Mouse (Mus musculus) CD8-positive naive resting alpha-beta T cell, adult 2 months (primary cell): ENCODE data around the gene St14.
"Not testable (repeated sequence)": the region's sequence is repeated elsewhere in the genome, so short reads cannot be mapped to it uniquely, and the experiment has no call there.

Source experiments
- DNase-seq, 2 experiments: peaks; one replicate each; pipeline ENCODE4 v3.0.0; 2022; ENCODE audit warnings: low read depth in 2 of 2, low spot score in 2 of 2

St14 gene

GRCm38 (mm10) chr9:31086754-31087145 is 44.9 kb downstream of the St14 start:
- DNase-seq = no peak

DNA sequence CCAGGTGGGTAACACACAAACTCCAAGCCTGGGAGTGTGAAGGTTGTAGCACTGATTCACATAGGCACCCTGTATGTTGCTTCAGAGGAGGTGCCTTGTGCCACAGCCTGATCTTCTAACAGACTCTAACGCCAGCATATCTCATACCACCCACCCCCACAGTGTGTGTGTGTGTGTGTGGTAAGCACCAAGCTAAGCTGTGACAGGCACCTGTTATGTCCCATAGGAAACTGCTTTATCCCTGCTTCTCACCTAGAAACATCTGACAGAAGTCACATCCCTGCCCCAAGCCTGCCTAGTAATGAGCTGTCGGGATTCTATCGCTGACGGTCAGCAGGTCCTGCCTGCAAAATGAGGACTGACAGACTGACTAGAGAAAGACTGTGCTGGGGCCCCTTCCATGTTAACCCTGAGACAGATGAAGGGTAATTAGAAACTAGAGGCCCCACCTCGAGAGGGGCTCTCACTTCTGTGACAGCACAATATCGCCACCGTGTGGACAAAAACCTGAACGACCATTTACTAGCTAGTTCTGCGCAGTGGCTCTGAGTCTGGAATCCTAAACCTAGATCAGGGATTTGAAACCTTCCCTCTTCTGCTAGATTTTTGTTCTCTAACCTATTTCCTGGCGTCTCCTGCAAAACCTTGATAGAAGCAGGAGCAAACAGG is 45.4 kb downstream of the St14 start:
- peak; percentile 37 to 51 for DNase-seq

- DNase-seq = no peak
Observed at GRCm38 (mm10) chr9:31085556-31085955, 46.1 kb downstream of the St14 start.

GRCm38 (mm10) chr9:31082771-31083170 is 48.9 kb downstream of the St14 start:
- no peak for DNase-seq

GRCm38 (mm10) chr9:31082054-31082666 is 49.5 kb downstream of the St14 start:
- DNase-seq = peak; percentile 50 to 61

GRCm38 (mm10) chr9:31080726-31081125 is 50.9 kb downstream of the St14 start:
- no peak for DNase-seq

DNA sequence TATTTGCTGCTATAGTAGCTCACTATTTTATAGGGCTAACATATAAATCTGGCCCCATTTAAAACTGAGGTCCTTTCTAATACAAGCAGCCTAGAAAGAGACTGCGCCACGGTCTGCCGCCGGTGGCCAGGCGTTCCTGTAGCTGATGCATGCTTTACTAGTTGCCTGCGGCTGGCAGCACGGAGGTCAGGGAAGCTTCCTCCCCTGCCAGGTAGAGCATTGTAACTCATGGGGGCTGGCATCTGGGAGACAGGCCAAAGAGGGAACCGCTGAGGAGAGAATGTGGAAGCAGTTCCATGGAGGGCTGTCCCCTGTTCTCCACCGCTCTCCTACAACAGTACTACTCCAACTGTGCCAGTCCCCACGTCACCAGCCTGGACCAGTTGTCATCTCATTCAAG is 56.8 kb downstream of the St14 start:
- DNase-seq = no peak

DNA sequence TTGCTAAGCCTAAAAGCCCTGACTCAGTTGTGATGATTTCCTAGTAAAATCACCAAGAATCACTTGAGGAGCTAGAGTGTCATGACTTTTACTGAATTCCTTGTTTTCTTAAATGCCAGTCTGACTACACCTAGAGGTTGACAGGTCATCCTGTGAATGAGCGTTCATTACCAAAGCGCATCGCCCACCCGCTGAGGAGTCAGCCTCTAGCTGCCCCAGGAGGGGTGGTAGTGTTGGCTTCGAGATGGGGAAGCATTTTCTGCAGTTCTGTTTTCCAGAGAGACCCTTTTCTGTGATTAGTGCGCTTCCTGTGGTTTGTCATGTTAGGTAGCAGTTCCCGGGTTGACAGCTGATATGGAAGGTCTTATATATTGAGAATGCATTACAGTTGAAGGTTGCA is 57.9 kb downstream of the St14 start:
- no peak for DNase-seq

- DNase-seq = no peak
Observed at GRCm38 (mm10) chr9:31072256-31072655, 59.4 kb downstream of the St14 start.

DNA sequence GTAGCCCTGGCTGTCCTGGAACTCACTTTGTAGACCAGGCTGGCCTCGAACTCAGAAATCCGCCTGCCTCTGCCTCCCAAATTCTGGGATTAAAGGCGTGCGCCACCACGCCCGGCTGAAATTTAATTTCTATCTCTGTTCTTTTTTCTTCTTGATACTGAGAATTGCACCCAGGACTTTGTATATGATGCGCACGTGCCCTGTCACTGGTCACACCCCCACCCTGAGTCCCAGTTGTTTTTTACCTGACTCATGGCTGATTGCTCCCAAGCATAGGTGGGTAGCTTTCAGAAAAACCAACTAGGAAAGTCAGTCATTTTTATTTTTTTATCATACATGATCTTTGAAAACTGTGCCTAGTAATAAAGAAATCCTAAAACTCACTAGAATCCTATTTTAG is 60.9 kb downstream of the St14 start:
- no peak for DNase-seq

DNA sequence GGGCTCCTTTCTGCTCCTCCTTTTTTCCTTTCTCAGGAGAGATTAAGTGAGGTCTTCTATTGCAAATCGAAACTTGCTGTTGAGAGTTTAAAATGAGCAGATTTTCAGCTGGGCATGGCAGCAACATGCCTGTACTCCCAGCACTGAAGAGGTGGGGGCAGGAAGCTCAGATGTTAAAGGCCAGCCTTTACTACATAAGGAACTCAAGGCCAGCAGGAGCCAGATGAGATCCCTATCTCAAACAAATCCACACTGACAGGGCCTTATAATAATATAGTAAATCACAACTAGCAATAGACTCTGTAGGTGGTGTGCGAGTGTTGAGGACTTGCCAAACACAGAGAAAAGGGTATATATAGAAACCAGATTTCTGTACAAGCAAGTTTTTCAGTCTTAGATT is 72.9 kb downstream of the St14 start:
- DNase-seq = no peak

DNA sequence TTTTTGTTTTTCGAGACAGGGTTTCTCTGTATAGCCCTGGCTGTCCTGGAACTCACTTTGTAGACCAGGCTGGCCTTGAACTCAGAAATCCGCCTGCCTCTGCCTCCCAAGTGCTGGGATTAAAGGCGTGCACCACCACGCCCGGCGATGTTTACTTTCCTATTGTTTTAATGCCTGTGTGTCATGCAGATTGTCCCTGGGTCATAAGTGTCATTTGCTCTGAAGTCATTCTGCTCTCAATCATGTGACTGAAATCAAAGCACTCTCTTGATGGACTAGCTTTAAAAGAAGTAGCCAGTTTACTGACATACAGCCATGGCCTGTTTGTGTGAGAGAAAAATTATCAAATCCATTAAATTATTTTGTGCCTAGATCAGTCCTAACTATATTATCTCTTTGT is 80.1 kb downstream of the St14 start:
- not testable (repeated sequence) for DNase-seq

DNA sequence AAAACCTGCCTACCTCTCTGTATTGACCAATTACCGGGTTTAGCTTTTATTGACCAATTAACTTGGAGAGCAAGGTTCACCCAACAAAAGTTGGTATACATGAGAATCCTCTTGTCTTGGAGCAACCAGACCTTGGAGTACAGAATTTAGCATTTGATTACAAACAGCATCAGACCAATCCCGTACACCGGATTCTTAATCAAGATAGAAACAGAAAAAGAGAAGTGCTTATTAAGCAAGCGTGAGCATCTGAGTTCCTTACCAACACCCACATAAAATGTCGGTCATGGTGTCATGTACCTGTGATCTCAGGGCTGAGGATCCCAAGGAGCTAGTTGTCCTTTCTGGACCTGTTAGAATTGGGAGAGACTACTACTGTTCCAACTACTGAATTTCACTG is 81.4 kb downstream of the St14 start:
- DNase-seq = no peak
